Mouse (Mus musculus) cerebellum, adult 18-20 months (tissue): ENCODE results near the gene She.

Source experiments
- DNase-seq, 2 experiments: peaks; one replicate each; pipeline ENCODE4 v3.0.0; 2021

The She gene

DNA sequence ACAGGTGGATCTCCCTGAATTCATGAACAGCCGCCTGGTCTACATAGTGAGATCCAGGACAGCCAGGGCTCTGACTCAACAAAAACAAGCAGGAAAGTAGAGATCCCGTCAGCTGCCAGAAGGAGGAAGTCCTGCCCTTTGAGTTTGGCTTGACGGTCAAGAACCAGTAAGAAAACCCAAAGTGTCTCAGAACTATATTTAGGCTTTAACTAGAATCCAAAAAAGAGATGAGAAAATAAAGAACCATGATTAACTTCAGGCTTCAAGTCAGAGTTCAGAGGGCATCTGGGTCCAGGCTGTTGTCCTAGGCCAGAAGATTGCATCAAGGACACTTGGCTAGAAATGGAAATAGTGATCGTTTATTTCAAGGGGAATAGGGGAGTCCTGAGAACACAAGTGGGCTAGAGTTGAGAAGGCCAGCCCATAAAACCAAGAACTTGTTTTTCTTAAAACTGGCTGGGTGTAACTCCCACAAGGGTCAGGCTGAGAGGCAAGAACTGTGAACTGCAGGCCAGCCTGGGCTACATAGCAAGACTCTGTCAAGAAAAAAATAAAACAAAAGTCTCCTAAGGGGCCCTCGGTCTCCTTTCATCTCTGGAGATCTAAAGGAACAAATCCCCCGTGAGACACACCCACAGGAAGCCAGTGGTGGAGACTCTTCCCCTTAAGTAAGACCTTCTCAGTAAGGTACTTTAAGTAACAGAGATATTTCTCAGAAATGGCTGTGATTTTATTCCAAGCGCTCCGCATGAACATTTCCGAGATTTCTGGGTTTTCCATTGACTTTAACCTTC is 32.7 kb downstream of the She start:
- DNase-seq: no peak

DNA sequence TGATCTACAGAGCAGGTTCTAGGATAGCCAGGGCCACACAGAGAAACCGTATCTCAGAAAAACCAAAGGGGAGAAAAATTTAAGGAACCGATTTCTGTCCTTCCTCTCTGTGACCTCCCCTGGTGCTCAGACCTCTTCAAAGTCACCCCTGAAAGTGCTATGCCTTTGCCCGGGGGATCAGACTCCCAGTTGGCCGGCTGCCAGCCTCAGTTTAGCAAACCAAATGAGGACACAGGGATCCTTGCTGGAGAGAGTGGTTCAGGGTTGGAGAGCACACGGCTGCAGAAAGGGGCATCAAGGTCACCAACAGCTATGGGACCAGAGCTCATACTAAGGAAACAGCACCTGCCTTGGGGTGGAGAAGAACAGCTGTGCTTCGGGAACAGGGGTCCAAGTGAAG is 33.9 kb downstream of the She start:
- DNase-seq: no peak

DNA sequence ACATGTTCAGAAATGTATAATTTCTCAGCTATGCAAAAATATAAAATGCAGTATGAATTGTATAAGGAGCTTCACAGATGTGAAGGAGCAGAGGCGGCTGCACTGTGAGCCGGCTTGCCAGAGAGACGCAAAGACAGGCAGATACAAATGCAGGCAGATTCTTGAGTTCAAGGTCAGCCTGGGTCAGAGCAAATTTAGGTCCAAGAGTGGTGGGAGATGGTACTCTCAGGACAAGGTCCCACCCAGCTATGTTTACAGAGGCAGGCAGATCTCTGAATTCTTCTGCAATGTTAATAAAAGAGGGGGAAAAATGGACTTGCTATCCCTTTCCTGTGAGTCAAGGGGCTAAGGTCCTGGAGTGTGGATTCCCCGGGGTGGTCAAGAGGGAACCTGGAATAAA is 34.6 kb downstream of the She start:
- DNase-seq: no peak

DNA sequence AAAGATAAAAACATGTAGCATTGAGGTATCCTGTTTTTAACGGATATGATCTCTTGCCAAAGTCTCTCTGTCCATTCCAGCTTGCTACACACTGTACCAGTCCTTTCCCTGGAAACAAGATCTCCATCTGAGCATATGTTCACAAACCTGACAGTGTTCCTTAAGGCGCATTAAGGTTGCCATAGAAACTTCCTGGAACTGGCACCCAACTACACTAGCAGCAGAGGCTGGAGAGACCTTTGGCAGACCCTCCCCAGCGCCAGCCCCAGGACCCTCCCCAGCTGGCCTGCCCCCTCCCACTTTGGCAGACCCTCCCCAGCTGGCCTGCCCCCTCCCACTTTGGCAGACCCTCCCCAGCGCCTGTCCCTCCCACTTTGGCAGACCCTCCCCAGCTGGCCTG is 36.5 kb downstream of the She start:
- no peak for DNase-seq

DNA sequence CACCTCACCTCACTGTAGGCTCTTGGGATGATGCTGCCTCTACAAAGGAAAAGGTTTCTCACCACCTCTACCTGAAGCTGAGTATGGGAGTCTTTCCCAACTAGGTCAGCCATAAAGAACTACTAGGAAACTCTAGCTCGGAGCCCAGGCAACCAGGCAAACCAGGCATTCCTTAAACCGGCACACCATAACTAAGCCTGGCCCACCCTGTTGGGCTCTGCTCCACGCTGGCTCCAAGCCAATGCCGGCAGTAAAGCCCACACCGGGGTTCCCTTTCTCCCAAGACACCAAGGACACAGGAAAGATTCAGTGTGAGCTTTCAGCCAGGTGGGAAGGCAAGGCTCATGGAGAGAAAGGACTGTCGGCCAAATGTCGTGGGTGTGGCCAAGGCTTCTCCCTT is 37.2 kb downstream of the She start:
- no peak for DNase-seq

DNA sequence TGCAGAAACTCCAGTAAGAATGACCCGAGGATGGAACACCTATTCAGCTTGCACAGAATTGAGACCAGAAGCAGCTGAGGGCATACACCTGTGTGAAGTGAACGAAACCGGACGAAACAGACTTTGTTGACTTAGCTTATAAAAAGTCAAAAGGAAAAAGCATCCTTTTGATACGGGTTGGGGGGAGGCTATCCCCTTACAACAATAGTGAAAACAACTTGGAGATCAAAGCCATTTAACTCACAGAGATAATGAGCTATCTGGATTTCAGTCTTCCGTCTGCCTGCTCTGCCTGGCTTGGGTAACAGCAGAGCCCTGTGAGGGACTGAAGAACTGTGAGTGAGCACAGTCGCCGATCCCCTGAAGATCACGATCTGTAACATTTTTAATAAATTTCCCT is 37.8 kb downstream of the She start:
- no peak for DNase-seq

DNA sequence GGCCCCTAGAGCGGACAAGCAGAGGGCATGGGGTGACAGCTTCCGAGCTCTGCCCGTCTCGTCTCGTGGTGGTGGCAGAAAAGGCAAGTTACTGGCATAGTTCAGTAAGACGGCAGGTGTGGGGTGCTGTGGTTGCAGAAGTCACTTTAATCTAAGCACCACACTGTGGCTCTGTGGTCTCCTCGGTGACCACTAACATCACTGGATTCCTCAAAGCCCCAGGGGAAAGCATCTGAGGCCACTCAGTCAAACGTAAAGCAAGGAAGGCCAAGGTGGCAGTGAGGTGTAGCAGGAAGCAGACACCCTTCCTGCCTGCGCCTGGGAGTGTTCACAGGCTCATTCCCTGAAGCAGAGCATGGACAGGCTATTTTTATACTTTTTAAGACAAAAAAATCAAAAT is 38.4 kb downstream of the She start:
- no peak for DNase-seq

DNA sequence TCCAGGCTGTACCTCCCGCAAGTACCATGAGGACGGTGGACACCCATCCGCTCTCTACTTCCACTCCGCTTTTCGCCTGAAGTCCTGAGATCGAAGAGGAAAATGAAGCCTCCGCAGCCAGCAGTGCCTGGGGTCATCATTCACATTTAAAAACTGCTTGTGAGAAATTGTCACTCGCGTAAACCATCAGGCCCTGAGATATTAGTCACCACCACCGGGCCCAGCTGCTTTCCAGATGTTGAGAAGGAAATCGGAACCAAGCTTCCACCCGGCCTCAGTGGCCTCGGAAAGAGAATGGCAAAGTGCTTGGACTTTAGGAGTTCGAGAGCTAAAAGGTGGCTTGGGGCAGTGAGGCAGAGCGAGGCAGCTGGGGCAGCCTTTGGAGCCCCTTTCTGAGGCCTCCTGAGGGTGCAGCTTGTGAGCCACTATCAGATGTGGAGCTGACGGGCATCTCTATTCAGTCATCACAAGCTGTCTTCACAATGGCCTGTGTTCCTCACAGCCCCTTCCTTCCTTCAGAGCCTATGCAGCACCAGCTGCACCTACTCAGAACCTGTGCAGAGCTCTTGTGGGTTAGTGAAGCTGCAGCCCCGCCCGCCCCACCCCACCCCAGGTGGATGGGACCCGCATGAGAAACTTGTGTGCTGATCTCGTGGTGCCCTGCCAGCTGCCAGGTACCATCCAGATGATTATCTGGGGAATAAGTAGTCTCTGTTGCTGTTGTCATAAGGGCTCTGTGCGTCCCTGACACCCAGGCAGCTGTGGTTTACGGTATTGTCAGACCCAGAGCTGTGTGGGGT is 39.5 kb downstream of the She start:
- DNase-seq: no peak

DNA sequence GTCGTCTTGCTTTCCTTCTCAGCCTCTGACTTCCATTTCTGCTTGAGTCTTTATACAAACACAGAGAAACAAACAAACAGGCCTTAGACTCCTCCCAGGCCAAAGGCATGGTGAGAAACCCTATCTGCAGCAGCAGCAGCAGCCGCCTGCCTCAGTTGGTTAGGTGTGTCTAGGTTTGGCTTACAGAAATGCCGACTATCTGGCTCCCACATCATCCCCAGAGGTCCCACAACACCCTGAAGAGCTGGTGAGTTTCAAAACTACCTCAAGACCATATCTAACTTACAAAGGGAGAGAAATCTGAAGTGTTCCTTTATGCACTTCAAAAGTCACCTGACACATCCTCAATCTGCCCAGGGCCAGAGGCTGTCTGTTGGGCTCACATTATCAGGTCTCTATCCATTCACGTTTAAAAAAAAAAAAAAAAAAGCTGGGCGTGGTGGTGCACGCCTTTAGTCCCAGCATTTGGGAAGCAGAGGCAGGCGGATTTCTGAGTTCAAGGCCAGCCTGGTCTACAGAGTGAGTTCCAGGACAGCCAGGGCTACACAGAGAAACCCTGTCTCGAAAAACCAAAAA is 40.3 kb downstream of the She start:
- DNase-seq: no peak

DNA sequence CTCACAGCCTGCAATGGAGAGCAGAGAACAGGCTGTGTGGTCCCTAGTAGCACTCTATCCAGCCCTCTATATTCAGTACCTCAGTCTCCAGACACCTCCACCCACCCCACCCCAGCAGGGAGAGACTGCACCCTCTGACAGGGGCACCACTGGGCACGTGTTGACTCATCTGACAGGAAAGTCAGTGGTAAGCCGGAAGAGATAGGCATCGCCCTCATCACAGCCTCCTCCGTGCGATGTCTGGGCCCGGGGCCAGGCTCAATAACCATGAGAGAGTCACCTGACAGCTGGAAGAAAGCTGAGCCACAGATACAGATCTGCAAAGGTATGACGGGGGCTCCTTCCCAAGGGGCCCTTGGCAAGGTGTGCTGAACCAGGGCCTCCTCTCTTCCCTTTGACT is 41.0 kb downstream of the She start:
- no peak for DNase-seq

DNA sequence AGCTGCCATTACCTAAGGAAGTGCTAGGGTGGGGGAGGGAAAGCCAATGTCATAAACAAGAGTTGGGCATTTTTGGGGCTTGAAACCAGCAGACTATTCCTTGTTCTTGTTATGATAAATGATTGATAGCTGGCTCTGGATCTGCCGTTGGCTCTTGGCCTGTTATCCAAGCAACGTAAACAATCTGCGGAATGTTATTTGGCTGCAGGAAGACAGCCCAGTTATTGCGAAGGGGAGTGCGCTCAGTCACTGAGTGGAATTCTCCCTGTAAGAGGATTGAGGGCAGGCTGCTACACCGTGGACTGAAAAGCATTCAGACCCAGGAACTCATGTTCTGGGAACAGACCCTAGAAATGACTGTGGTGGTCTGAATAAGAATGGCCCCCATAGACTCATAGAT is 41.5 kb downstream of the She start:
- DNase-seq: no peak

DNA sequence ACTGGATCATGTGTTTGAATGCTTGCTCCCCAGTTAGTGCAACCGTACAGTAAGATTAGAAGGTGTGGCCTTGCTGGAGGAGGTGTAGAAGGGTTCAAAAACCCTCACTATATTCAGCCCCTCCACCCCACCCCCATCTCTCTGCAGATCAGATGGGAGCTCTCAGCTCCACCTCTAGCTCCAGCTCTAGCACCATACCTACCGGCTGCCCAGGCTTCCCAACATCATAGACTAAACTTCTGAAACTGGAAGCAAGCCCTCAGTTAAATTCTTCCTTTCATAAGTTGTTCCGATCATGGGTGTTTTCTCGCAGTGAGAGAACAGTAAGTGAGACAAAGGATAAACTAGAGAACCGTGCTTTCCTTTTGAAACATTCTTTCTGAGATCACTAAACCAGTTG is 42.9 kb downstream of the She start:
- no peak for DNase-seq

DNA sequence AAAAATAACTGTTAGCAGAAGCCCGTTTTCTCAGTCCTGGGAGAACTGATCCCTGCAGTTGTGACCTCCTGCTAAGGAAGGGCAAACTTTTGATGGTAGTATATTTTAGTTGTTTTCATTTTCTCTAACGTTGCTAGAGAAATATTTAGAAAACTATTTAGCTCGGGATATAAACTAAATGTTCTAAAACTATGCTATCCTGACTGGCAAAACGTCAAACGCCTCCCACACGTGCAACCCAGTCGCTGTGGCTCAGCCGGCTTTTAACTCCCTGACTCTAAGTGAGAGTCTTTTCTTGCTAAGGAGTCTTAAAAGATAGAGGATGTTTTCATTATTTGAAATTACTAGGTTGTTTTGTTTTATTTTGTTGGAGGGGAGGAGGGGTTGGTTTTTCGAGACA is 43.9 kb downstream of the She start:
- DNase-seq: no peak

DNA sequence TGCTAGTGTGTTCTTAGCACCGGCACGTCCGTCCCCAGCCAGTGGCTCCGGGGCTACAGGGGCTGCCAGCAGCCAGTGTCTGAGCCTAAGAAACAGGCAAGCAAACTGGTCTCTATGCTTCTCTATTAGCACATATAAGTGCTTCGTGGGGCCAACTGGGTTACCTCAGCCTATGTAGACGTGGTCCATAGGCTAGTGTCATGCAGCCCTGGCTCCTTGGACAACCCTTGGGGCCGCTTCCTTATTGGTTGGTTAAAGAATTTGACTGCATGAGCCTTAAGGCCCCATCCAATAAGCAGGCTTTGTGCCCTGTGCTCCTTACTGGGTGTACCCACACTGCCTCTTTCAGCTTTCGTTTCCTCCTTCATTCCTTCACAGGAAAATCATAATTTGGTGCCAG is 44.6 kb downstream of the She start:
- DNase-seq: no peak

DNA sequence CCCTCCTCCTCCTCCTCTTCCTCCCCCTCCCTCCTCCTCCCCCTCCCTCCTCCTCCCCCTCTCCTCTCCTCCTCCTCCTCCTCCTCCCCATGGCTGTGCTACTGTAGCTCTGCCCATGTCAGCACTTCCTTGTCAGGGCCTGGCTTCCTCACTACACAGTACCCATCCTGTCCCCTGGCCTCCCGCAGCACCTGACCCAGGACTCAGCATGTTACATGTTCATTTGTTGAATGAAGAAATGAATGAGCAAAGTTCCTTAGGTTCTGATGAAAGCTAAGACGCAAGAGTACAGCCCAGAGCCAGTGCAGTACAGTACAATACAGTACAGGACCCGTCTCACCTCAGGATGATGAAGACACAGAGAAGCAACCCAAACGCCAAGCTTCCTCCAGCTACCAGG is 45.3 kb downstream of the She start:
- no peak for DNase-seq

DNA sequence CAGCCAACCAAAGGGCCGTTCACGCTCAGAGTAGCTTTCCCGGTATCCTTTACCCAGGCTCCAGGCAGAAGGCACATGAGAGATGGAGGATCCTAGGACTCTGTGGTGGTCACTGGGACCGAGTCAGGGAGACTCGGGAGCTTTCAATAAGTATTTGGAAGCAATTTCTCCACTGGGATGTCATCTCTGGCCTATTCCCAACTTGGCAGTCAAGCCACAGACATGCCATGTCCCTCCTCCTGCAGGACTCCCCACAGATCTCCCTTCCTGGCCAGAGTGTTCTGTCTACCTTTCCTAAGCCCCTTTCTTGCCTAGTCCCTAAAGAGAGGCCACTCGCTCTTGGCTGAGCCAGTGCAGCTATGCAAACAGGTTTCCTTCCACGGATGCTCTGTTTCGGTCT is 46.0 kb downstream of the She start:
- DNase-seq: peak; percentile 17 to 24

DNA sequence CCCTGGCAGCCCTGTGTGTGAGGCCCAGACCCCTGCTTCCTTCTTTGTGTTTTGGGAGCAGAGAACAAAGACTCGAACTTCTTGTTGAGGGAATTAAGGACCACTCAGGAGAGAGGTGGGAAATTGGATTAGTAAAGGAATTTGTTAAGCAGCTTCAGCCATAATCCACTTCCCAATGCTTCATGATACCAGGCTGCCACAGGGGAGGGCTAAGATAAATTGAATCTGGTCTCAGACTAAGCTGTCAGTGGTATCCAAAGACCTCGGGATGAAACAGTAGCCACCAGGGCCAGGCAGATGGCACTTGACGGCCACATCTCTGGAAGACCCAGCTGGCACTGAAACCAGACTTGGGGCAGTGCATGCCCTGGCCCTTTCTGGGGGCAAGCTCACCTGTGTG is 47.3 kb downstream of the She start:
- no peak for DNase-seq

DNA sequence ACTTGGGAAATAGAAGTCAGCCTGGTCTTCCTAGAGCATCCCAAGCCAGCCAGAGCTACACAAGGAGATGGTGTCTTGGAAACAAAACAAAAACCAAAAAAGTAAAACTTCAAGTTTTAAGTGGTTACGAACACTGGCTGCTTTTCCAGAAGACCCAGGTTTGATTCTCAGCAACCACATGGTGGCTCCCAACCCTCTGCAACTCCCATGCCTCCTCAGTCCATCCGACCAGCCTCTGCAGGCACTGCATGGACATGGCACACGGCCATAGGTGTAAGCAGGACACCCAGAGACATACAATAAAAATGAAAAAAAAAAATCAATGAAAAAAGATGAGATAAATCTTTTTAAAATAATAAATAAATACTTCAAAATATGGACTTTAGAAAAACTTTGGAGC is 48.2 kb downstream of the She start:
- DNase-seq: no peak

DNA sequence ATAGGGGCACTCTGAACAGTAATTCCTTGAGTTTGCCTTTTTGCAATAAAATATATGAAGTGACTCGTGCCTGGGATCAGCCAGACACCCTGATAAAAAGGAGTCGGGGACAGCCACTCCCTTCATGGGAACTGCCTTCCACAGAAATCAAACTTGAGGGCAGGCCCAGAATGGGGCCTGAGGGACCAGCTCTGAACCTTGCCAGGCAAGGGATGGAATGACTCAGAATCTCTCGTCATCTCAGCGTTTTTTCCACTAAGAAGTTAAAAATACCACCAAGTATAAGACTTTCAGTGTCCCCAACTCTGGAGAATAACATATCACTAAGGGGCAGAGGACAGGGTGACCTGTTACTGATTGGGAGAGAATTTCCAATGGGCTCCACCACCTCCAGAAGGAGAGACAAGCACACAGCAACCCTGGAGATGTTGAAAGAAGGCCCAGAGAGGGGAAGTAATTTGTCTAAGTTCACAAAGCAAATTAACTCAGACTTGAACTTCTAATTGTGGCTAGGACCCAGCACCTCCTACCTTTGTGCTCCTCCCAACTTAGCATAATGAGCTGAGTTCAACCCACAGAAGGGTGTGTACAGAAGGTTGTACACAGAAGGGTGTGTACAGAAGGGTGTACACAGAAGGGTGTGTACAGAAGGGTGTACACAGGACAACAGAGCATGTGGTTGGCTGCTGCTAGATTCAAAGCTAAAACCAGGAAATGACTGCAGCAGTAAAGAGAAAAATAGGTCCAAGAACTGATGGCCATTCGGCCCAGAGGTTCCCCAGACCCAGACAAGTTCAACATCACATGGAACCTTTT is 49.1 kb downstream of the She start:
- no peak for DNase-seq

DNA sequence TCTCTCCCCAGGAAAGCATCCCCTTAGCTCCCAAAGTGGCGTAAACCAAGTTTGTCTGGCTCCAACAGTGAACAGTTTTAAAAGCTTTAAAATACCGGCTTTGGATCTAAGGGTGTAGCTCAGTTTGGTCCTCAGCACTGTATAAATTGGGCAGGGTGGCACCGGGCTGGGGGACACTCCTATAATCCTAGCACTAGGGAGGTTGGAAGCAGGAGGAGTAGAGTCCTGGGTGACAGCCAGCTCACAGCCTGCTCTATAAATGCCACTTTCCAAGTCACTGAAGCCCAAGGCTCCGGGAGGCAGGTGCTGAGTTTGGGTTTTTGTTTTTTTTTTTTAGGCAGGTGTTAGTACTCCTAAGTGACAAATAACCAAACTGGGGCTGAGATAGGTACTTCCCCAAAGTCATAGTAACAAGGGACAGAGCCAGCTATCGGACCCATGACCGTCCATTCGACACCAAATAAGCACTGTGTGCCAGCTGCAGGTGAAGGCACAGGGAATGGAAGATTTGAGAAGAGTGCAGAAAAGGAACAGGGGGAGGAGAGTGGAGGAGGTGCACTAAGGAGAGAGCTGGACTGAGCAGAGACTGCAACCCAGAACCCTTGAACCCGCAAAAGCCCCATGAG is 51.5 kb downstream of the She start:
- DNase-seq: peak in 1 of 2 experiments; percentile 11

DNA sequence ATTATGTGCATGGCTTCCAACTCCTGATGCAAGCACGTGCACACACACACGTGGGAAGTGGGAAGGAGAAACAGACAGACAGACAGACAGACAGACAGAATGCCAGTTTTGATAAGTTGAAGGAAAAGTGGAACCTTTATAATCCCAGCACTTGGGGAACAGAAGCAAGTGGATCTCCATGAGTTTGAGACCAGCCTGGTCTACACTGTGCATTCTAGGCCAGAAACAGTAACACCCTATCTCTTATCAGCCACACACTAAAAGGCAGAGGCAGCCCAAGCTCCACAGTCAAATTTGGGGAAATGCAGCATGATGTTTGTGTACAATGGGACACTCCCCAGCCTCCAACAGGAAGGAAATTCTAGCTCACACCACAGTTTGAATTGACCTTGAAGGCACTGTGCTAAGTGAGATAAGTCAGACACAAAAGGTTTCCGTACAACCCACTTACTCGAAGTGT is 52.4 kb downstream of the She start:
- DNase-seq: no peak

DNA sequence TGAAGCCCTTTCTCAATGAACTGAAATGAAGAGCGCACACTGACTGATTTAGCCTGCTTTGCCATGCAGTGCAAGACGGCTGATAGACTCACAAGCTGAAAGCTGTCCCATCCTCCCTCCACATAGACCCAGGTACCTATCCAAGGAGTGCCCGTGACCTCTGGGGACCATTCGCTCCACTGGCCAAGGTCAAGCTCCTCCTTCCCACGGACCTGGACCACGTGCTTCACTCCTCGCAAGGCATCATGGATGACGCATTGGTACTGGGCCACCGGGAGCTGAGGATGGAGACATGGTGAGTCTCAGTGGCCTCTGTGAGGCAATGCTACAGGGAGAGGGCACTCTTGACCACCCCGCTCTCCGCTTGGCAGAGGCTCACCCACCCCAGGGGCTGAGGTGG is 54.6 kb downstream of the She start:
- DNase-seq: no peak
